Mouse (Mus musculus) urinary bladder, postnatal 36 days (tissue): ENCODE data around the gene Mpi.

Source experiments
- DNase-seq, 2 experiments: peaks; one replicate each; pipeline ENCODE4 v3.0.0; 2022; ENCODE audit warnings: low spot score in 2 of 2, mixed read lengths in 1 of 2

Gene Mpi

DNA sequence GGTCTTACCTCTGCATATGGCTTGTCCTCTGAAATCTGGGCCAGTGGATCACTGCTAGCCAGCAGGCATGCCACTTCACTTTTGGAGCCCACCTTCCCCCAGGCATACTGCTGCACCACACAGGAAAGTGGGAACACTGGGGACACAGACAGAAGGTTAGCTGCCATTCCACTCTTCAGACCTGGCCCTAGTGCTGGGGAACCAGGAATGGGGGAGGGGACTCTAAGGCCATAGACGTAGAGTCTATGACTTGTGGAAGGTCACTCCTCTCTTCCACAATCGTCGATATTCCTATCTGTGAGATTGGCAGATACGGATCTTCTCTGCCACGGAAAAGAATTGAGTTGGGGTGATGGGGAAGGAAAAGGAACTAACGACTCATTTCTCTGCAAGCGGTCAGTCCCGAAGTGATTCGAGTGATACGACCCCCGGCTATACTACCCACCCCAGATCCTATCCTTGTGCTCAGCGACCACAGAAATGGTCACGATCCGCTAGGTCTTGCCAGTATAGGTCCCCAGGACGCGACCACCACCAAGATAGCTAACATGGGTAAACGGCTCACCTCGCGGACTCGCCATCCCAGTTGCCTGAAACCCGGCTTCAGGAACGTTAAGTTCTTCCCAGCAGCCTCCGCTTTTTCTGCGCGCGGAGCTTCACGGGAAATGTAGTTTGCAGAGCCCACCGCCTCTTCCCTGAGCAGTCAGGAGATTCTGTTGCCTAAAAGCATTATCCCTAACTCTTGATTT, at the start of gene Mpi:
Mpi (minus strand) TSS at position 625 of the 749 bp plus-strand sequence.
- DNase-seq: peak; percentile 58 to 66

DNA sequence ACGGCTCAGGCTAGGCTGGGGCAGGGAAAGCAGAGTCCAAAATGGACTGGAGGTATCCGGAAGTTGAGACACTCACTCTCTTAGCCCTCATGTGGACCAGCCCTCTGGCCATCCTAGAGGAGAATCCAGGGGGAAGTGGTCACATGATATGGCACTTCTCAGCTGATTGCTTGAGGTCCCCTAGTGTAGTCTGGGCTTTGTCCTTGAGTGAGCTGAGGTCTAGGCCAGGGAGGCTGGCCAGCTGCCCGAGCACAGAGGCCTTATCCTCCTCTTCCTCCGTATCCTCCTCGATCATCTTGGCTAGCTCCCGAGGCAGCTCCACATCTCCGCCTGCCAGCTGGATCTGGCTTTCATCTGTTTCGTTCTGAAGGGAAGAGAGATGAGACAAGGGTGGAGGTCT, 49.5 kb upstream of the Mpi start:
- no peak for DNase-seq

DNA sequence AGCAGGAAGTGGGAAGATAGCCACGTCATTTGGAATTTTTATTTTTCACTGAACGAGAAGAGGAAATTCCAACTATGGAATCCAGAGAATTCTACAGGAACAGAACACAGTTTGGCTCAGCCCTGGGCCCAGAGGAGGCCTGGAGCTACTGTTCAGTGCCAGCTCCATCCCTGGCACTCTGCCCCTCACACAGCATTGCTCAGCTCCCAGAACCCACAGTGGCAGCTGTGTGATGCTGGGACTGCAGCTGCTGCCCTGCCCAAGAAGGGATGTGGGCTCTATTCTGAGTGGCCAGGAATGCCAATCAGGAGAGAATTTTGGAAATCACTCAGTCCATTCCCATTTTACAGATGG, 48.8 kb upstream of the Mpi start:
- DNase-seq: no peak

DNA sequence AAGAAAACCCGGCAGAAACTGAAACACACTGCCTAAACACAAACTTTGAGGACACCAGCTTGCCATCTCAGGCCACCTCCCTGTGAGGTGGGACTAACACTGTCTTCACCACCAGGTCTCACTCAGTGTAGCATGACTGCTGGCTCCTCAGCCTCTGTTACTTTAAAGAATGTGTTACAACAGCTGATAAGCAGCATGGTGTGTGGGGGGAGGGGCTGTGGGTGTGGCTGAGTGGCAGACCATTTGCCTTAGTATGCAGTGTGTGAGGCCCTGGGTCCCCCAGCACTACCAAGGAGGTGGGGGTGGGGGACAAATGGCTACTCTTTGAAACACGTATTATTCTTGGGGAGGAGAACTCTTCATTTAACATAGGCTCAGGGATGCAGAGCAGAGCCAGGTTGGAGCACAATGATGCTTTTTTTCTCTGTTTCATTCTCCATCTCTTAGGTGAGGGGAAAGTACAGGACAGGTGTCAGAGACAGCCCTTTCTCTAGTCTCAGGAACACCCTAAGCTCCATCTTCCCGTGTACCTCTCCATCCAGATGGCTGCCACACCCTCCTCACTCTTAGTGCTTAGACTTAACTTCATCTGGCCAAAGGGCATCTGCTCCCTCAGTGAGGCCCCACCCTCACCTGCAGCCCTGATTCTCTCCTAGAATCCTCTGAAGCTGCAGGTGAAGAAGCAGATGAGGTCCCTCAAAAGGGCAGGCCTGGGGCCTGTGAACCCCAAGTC, 48.2 kb upstream of the Mpi start:
- DNase-seq: no peak

DNA sequence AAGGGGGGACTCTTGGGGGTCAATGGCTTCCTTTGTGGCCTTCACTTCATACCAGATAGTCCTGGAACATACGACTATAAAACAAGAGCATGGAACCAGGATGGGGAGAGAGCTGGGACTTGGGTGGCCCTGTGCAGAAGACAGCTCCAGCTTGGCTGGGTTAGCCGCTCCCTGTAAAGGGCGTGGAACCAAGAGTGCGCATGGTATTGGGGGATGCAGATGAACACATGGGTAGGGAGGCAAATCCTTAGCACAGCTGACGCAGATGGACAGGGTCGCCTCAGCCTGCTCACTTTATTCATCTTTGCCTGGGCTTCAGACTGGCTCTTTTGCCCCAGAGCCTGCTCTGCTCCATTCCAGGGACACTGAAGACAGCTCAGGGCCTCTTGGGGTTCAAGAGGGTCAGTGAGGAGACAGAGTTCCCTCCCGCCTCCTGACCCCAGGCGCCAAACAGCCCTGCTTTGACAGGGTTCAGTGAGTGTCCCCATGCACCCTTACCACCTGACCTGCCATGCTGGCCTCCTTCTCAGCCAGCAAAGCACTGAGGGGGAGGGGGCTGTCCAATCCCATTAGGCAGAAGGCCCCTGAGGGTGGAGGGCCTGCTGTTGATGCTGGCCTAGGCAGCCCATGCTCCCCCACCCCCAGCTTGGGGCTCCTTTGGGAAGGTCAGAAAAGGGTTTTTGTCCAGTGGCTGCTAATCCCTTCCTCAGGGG, 46.4 kb upstream of the Mpi start:
- DNase-seq: no peak

DNA sequence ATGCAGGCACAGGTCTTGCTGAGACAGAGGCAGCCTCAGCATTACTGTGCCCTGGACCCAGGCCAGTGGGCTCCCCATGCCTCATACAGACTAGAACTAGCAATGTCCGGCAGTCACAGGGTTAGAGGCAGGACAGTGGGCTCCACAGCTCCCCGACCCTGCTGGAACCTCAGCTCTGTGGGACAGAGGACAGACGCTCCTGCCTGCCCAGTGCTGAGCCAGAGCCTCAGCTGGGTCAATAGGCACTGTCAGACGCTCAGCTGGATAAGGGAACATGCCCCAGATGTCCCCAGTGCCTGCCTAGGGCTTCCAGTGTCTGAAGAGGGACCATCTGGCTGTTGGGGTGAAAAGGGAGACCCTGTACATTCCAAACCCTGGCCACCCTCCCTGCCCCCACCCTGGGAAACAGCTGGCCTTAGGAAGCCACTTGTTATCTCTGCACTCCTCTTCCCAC, 45.4 kb upstream of the Mpi start:
- DNase-seq: no peak

DNA sequence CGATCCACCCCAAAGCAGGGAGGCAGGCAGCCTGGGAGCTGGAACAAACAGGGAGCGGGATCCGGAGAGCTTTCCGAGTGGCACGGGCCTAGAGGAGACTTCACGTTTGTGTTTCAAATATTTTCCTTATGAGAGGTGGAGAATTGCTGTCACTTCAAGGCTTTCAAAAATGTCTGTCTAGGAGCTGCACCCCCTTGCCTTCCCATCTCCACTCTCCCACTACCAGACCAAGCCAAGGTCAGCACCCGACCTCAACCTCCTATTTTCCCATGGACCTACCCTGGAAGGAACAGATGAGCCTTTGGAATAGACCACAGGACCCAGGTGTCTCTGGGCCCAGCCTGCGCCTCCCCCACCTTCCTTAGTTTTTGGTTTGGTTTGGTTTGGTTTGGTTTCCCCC, 44.7 kb upstream of the Mpi start:
- DNase-seq: no peak

DNA sequence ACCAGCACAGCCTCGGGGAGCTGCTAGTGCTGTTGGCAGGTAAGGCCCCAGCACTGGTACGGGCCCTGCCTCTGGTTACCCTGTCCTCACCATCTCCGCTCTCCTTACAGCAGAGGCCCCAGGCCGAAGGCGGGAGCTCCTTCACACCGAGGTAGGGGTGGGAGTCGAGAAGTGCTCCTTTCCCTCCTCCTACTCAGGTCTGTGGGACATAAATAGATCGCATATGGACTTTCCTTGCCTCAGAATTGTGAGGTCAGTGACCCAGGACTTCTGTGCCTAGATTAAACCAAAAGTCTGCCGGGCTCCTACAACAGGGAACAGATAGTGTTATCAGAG, 41.6 kb upstream of the Mpi start:
- DNase-seq: no peak

DNA sequence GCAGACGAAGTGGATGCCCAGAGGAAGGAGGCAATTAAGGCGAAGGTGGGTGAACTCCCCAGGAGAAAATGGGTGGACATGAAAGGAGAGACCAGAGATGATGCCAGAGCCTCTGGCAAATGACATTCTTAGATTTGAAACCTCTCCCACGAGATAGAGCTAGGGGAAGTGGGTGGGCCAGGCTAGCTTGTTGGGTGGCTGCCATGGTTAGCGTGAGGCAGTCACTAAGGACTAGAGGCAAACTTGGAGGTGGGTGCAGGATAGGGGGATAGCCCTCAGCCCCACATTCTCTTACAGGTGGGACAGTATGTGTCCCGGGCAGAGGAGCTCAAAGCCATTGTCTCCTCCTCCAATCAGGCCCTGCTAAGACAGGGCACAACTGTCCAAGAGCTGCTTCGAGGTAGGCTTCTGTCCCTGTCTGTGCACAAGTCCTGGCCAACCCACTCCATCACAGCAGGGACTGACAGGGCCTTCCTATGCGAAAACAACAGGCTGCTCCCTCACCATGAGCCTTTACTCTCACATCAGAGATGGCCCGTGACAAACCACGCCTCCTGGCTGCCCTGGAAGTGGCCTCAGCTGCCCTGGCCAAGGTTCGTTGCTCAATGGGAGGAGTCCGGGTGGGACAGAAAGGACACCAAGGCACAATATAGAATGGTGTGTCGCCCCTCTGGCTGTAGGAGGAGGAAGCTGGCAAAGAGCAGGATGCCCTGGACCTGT, 41.1 kb upstream of the Mpi start:
- no peak for DNase-seq

DNA sequence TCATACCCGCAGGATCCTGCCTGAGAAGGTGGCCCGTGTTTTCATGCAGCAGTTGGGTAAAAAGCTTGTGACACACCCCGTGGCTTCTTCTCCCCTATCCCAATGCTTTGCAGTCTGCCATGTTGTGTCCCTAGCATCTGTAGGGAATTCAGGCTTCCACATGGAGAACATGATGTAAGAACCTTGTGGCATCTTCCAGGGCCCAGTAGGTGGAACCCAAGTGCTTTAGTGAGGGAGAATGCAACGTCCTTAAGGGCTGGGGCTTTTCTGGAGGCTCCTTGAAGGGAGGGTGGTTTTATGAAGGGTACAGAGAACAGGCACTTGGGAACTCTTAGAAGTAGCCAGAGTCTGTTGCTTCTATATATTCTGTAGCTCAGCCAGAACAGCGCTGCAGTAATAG, 38.2 kb upstream of the Mpi start:
- no peak for DNase-seq

DNA sequence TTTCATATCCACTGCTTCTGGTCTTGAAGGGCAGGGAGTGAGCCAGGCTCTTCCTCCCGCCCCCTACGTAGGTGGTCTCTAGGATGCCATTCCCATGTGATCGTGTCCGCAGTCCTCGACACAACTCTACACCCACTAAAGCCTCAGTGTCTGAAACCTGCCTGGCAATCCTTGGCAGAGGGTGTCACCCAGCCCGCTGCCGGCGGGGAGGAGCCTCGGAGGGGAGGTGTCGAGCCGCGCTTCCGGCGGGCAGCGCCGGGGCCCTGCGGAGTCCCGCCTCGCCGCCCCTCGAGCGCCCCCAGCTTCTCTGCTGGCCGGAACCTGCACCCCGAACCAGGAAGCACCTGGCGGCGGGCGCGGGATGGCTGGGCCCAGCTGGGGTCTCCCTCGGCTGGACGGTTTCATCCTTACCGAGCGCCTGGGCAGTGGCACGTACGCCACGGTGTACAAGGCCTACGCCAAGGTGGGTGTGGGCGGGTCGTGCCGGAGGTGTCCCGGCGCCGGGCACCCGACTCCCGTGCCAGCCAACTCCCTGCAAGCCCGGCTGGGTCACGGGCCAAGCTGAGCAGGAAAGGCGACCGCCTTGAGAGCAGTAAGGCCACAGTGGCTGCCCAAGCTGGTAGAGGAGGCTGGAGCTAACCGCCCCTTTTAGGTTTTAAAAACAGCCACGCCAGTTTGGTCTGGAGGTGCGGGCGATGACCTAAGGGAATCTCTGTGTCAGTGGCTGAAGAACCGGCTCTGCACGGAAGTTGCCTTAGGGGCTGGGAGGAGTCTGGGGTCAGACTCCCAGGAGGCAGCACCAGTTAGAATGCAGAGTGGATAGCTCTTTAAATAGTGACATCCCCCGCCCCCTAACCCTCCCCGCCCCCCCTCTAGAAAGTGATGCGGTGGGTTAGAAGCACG, 36.9 kb upstream of the Mpi start, which contains the start of gene Ulk3:
Ulk3 (plus strand) TSS at position 229 of the 903 bp plus-strand sequence.
- peak; percentile 78 to 81 for DNase-seq

DNA sequence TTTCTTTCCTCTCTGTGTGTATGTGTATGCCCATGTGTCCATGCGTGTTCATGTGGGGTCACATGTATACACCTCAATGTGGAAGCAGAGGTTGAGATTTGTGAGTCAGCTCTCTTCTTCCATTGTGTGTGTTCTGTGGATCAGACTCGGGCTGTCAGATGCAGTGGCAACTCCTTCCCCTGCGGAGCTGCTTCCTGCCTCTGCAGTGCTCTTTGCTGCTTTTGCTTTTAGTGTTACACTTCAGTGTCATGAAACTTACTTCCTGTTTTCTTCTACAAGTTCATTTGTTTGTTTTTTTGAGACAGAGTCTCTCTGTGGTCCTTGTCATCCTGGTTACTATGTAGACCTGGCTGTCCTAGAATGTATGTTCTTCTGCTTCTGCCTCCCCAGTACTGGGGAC, 32.4 kb upstream of the Mpi start:
- DNase-seq: no peak

DNA sequence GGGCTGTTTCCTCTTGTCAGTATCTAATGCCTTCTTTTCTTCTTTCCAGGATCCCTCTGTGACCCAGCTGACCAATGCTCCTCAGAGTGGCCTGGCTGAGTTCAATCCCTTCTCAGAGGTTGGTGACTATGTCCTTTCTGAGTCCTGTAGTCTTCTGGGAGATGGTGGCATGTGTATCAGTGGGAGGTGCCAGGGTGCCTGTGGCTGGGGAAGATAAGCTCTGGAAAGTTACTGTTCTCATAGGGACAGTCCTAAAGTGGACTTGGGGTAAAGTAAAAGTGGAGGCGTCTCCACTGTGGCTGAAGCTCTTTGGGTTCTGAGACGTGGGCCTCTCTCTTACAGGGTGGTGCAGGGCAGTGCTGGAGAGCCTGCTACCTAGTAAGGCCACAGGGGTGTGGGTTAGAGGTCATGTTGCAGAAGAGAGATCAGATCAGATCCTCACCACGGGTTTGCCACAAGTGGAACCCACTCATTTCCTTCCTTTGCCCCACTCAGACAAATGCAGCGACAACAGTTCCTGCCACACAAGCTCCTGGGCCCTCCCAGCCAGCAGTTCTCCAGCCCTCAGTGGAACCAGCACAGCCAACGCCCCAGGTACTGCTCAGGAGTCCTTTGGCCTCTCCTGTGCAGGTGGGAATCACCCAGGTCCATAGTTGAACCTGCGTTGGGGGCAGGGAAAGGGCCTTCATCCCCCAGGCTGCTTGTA, 24.7 kb upstream of the Mpi start:
- DNase-seq: no peak

DNA sequence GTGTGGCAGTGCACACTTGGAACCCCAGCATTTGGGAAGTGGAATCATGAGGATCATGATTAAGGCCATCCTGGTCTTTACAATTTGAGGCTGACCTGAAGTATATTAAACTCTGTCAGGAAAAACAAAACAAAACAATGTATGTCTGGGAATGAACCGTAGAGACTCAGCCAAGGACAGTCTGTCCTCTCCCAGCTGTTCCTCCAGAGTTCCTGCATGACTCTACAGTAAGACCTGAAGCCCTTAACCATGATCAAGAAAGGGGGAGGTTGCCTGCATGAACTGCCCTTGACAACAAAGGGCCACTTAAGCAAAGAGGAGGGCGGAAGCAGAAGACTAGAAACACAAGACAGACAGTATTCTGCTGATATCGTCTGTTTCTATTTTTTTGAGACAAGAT, 23.0 kb upstream of the Mpi start:
- DNase-seq: no peak

DNA sequence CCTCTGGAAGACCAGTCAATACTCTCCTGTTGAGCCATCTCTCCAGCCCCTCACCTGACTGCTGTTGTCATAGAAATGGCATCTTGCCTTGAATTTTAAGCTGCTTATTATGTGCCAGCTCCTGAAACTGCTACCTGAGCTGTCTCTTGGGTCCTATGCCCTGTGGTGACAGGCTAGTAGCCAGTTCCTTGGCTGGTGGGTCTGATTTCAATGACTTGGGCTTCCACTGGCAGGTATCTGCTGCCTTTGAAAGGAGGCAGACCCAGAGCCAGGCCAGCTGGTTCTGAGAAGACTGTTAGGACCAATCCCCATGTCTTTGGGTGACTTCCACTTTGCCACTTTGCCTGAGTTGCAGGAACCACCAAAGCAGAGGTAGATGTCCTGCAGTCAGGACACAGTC, 21.8 kb upstream of the Mpi start:
- no peak for DNase-seq

DNA sequence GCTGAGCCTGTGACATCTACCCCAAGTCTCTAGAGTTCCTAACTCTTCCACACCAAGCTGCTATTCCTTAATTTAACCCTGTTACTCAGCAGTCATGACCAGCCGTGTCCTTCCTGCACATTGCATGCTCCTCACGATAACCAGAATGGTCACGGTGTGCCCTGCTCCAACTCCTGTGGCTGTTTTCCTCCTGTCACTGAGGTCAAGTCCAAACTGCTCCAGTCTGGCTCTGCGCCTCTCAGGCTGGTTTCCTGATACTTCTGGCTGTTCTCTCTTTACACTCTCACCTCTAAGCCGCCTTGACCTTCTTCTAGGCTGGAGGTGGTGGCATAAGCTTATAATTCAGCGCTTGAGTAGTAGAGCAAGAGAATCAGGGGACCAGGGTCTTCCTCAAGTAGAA, 15.9 kb upstream of the Mpi start:
- DNase-seq: no peak

DNA sequence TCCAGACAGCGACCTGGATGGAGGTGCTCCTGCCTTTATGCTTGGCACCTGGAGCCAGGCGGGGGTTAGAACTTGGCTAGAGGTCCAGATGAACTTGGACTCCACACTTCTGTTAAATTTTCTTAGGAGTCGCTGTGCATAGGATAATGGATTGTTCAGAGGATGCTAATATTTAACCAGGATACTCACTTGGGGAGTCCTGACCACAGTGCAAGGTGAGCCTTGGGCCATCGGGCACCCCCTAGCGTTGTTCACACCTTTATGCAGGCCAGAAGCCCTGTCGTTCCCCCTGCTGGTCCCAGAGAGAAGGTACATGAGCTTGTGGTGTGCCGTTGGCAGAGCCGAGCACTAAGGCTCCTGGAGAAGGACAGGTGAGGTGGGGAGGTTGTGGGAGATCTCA, 14.3 kb upstream of the Mpi start:
- no peak for DNase-seq

DNA sequence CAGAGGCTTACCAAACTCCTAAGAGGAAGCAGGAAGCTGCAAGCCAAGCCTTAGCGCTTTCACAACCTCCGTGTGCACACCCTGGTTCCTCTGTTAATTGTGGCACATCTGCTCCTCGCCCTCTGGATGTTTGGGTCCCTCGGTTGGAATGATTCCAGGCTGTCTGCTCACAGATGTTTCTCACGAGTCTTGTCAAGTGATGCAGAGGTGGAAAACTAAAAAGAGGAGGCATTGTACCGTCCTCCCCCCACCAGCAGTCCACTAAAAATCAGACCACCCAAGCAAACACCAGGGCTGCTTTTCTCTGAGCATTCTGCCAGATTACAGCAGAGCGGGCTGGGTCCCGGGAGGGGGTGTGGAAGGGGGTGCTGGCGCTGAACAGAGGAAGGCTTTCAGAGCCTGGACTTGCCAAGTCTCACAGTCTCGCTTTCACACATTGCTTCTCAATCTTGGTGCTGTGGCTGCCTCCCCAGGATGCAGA, 13.2 kb upstream of the Mpi start:
- DNase-seq: peak in 1 of 2 experiments; percentile 32

DNA sequence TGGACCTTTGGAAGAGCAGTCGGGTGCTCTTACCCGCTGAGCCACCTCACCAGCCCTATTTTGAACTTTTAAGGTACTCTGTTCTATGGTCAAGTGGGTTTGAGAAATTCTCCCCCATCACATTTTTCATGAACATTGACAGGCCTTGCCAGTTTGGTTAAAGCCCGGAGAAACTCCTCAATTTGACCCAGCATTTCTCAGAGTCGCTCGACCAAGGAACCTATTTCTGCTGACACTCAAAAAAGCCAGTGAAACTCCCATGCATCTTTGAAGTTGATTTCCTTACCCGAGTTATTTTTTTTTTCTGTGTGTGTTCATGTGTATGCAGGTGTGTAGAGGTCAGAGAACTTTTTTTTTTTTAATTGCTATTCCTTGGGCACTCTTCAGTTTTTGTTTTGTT, 12.0 kb upstream of the Mpi start:
- no peak for DNase-seq

DNA sequence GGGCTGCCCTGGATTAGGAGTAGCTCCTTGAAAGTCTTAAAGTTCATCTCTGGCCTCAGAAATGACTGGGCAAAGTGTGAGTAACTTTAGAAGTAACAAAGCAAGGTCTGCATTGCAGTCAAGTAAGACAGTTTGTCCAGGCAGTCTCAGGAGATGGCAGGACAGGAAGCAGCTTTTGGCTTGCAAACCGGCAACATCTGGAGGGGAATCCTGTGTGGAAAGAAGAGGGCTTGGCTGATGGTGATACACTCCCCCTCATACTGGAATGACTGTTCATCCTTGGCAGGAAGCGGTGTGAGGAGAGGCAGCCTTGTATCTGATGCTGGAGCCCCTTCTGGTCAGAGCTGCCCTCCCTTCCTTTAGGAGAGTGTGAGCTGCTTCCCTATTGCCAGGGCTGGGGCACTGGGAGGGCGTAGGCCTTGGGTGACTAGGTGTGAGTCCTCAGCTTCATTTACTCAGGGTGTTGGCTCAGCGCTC, 10.4 kb upstream of the Mpi start:
- peak in 1 of 2 experiments; percentile 36 for DNase-seq
